Mouse (Mus musculus): ENCODE measurements around the gene Znhit1.

GRCm38 (mm10) chr5:136943382-136943781 is 44.4 kb downstream of the Znhit1 start:
- TF ChIP-seq CTCF (IDR thresholded peaks at IDR 0.05; ENCODE audit: borderline replicate concordance, control insufficient read depth, extremely low read depth, insufficient read depth, low read length, poor library complexity) (no peak), POLR2A (IDR thresholded peaks at IDR 0.05; ENCODE audit: control insufficient read depth, extremely low read depth, insufficient read depth, low read length, poor library complexity) (no peak)
